Mouse (Mus musculus) hindbrain, postnatal 0 days (tissue): ENCODE data around the gene Arv1. TPM values are rescaled to one million over a fixed set of nuclear protein-coding genes. Genes with fewer than 3 reads are reported as not detected.

ENCODE experiments used
- ATAC-seq: fragments of 200-750 bp; cut with Nextera tagmentation; 2 replicates; pipeline ENCODE4 v1.8.0; 2017; ENCODE audit warnings: mild to moderate bottlenecking, moderate TSS enrichment, moderate library complexity
- DNase-seq: peaks from one replicate; pipeline ENCODE4 v3.0.0-alpha.2; 2015; ENCODE audit warnings: low spot score
- H3K27ac ChIP-seq: fragments of 300-500 bp; sonication (generic); 2 replicates; pipeline ENCODE4 v1.5.1; 2014; ENCODE audit warnings: mild to moderate bottlenecking
- H3K27me3 ChIP-seq: fragments of 300-500 bp; sonication (generic); 2 replicates; pipeline ENCODE4 v1.6.1; 2014; ENCODE audit warnings: low read length, mixed read lengths; ENCODE audit not compliant: insufficient read depth
- H3K36me3 ChIP-seq: fragments of 300-500 bp; sonication (generic); 2 replicates; pipeline ENCODE4 v1.6.1; 2014; ENCODE audit warnings: low read length, mixed read lengths; ENCODE audit not compliant: insufficient read depth
- H3K4me1 ChIP-seq: fragments of 300-500 bp; sonication (generic); 2 replicates; pipeline ENCODE4 v1.6.1; 2014; ENCODE audit warnings: antibody characterized with exemption, low read length, mixed read lengths; ENCODE audit not compliant: insufficient read depth
- H3K4me2 ChIP-seq: fragments of 300-500 bp; sonication (generic); 2 replicates; pipeline ENCODE4 v1.6.1; 2014; ENCODE audit warnings: low read depth, mild to moderate bottlenecking, low read length, moderate library complexity, mixed read lengths
- H3K4me3 ChIP-seq: fragments of 300-500 bp; sonication (generic); 2 replicates; pipeline ENCODE4 v1.5.1; 2014; ENCODE audit warnings: low read length
- H3K9ac ChIP-seq: fragments of 300-500 bp; sonication (generic); replicated peaks from 2 replicates; pipeline ENCODE4 v1.6.1; 2014; ENCODE audit warnings: mild to moderate bottlenecking, low read length, moderate library complexity, mixed read lengths
- H3K9me3 ChIP-seq: fragments of 300-500 bp; sonication (generic); 2 replicates; pipeline ENCODE4 v1.6.1; 2016; ENCODE audit warnings: low read length, mixed read lengths
- CTCF ChIP-seq: IDR thresholded peaks from 2 replicates; pipeline ENCODE4 v1.5.1; 2016; ENCODE audit warnings: antibody characterized with exemption, control low read depth, low read depth
- WGBS: fragments of 180-500 bp; shearing (Covaris S2); extraction: QIAGEN DNeasy Blood & Tissue Kit; methylation state at CpG from one replicate; pipeline ENCODE4 v1.1.7; 2014; 5-methylcytosine and 5-hydroxymethylcytosine counted together
- polyA plus RNA-seq: library from polyadenylated mRNA; unstranded; fragments of >200 nt; fragmentation: Nextera tagmentation; extraction: Ambion mirVana; gene quantifications from 2 replicates; pipeline ENCODE4 v1.2.1, GENCODE M21; 2015
- total RNA-seq: library from RNA; depleted of rRNA; stranded (reverse); fragments of >200 nt; gene quantifications from 2 replicates; pipeline ENCODE4 v1.2.3, GENCODE M21; 2014; rRNA removed

Arv1 gene
- total RNA-seq (11.1 and 17.5 TPM in 2 replicates), polyA plus RNA-seq (31.5 and 33.5 TPM in 2 replicates)

DNA sequence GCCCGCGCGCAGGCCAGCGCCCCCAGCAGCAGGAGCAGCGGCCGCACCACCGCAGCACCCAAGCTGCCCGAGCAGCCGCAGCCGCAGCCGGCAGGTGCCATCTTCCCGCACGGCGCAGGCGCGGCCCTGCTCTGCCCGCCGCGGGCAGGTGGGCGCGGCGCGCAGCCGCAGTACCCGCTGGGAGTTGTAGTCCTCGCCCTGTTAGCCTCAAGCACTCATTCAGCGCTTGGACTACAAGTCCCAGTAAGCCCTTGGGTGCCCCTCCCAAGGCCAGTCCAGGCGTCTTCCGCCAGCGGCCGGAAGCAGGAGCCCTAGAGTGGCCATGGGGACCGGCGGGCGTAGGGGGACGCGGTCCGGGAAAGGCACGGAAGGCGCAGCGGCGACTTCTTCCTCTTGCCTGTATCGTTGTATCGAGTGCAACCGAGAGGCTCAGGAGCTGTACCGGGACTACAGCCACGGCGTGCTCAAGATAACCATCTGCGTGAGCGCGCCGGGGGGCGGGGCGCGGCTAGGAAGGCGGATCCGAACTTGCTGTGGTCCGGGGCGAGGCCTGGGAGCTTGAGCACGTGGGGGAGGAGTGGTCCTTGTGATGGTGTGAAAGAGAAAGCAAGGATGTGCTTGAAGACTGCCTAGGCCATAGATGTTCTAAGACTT lies at the start of gene Arv1, which contains the start of gene Ttc13:
Gene Arv1 (plus strand): TSS at position 278 of the 654 bp plus-strand sequence.
Gene Ttc13 (minus strand): TSS at position 122 of the 654 bp plus-strand sequence.
- Histone ChIP-seq H3K4me2 (peak within 1 kb of the TSS; percentile 92), H3K9ac (peak within 1 kb of the TSS; percentile 86), H3K4me3 (peak within 1 kb of the TSS; percentile 82), H3K4me1 (peaks cover 16% of the 10 kb centered on the region), H3K36me3 (peaks cover 9% of the 10 kb centered on the region; the same call in 1 of the 2 replicates), H3K27me3 (no peaks in the 10 kb centered on the region), H3K9me3 (no peaks in the 10 kb centered on the region), H3K27ac (peak within 1 kb of the TSS; percentile 77)
- ATAC-seq (peak; percentile 99), DNase-seq (peak; percentile 99)
- TF ChIP-seq CTCF = peak; percentile 55
- under 1% methylated on average over 56 of the region's 59 CpGs for WGBS

DNA sequence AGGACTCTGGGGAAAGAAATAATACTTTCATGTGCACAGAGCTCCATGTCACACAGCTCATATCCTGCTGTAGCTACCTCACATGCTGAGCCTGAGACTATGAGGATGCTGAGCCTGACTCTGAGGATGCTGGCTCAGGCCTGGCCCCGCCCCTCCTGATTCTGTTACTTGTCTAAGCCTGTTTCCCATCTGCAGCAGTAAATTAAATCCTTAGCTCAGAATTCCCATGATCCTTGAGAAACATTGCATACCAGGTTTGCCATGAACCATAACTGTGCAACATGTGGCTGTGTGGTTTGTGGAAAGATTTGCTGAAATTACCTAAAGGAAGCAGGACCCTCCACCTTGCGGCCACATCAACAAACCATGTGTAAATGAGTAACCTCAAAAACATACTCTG lies 49.6 kb upstream of the Arv1 start:
- Histone ChIP-seq H3K27ac (no peak overlapping the region), H3K4me2 (no peak overlapping the region), H3K4me3 (no peak overlapping the region), H3K9me3 (no peaks in the 10 kb centered on the region), H3K4me1 (0 out of 2 replicates have a peak, but pooled peaks cover 7% of the 10 kb centered on the region), H3K36me3 (peaks cover 32% of the 10 kb centered on the region; the same call in 1 of the 2 replicates), H3K9ac (no peak overlapping the region), H3K27me3 (no peaks in the 10 kb centered on the region)
- ATAC-seq (no peak), DNase-seq (no peak)
- WGBS = 99% methylated on average over 2 of the region's 2 CpGs
- TF ChIP-seq CTCF = no peak

DNA sequence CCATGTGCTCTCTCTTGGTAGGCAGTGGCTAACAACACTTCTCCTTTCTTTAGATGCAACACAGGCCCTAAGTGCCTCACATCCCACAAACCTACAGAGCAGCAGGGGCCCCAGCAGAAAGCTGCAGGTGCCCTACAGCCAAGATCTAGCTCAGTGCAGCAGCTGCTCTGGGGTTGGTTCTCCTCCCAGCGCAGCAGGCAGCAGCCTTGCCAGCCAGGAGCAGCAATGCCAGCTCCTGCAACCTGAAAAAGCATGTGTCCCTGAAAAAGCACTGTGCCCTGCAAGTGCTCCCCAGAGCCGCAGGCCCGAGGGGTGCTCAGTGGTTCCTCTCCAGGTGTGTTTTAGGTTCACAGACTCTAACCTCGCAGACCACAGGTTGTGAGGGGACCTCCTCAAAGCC lies 45.3 kb upstream of the Arv1 start:
- Histone ChIP-seq H3K36me3 (peaks cover 41% of the 10 kb centered on the region; the same call in 1 of the 2 replicates), H3K9me3 (no peaks in the 10 kb centered on the region), H3K4me1 (0 out of 2 replicates have a peak, but pooled peaks cover 8% of the 10 kb centered on the region), H3K4me2 (no peak overlapping the region), H3K4me3 (no peak overlapping the region), H3K9ac (peak overlapping the region; percentile 56; the same call in 1 of the 2 replicates), H3K27ac (peak overlapping the region; percentile 95), H3K27me3 (no peaks in the 10 kb centered on the region)
- DNase-seq (peak; percentile 28), ATAC-seq (no peak; the same call in 1 of the 2 replicates)
- WGBS = 68% methylated on average over 4 of the region's 4 CpGs
- TF ChIP-seq CTCF = no peak

DNA sequence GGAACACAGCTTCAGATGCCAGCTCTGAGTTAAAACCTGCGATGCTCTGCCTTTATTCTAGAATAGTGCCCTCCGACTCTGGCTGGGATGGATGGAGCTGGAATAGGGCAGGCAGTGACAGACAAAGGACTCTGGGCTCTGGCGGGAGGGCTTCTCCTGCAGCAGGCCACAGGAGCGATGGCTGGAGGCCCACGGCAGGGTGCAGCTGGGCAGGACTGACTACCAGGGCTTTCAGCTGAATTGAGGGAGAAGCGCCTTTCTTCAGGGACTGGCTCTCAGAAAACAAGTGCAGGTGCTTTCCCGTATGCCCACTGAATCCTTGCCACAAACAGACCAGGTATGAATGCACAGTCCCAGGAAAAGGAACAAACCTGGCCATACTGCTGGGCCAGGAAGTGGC lies 44.9 kb upstream of the Arv1 start:
- Histone ChIP-seq H3K9ac (peak overlapping the region; percentile 56), H3K27me3 (no peaks in the 10 kb centered on the region), H3K4me1 (0 out of 2 replicates have a peak, but pooled peaks cover 8% of the 10 kb centered on the region), H3K9me3 (no peaks in the 10 kb centered on the region), H3K4me2 (no peak overlapping the region), H3K27ac (peak overlapping the region; percentile 95), H3K4me3 (no peak overlapping the region), H3K36me3 (peaks cover 41% of the 10 kb centered on the region; the same call in 1 of the 2 replicates)
- no peak for TF ChIP-seq CTCF
- DNase-seq (peak; percentile 19), ATAC-seq (peak; percentile 71)
- WGBS = 70% methylated on average over 7 of the region's 7 CpGs

DNA sequence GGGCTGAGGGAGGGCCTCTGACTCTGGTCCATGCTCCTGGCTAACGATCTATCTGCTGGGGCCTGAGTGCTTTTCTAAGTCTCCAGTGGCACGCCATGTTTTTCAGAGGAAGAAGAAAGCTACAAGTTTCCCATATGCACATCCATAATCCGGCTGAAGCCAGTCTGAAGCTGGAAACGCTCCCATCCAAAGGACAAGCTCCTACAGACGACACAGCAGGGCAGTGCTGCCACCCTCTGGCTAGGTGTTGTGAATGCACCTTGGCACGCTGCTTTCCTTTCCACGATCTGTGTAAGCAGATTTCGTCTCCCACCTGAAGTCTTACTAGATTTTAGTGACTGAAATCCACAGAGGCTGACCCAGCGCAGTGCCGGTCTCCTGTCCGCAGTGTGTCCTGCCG lies 44.5 kb upstream of the Arv1 start:
- DNase-seq = peak; percentile 97
- TF ChIP-seq CTCF = peak; percentile 99
- no peaks in the 10 kb centered on the region for H3K9me3 ChIP-seq
- H3K4me3 ChIP-seq = no peak overlapping the region
- WGBS = 38% methylated on average over 12 of the region's 12 CpGs
- 0 out of 2 replicates have a peak, but pooled peaks cover 8% of the 10 kb centered on the region for H3K4me1 ChIP-seq
- peak overlapping the region; percentile 56 for H3K9ac ChIP-seq
- peaks cover 39% of the 10 kb centered on the region; the same call in 1 of the 2 replicates for H3K36me3 ChIP-seq
- H3K27me3 ChIP-seq = no peaks in the 10 kb centered on the region
- no peak overlapping the region for H3K4me2 ChIP-seq
- H3K27ac ChIP-seq = peak overlapping the region; percentile 95
- peak; percentile 92 for ATAC-seq

DNA sequence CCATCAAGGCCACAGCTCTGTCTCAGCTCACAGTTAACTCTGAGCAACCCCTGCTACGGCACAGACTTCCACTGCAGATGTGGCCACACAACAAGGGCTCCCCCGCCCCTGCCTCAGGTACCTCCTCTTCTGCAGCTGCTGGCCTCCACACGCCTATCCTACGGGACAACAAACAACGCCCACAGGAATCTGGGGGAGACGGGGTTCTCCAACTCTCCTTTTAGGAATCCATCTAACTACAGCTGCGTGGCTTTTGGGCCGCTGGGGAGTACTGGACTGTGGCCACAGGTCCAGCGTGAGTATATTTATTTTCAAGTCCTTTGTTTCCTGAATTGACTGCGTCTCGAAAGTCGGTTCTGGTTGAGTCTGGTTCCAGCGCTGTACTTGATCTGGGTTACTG lies 43.7 kb upstream of the Arv1 start:
- no peak for DNase-seq
- no peak for ATAC-seq
- TF ChIP-seq CTCF = no peak
- peaks cover 40% of the 10 kb centered on the region; the same call in 1 of the 2 replicates for H3K36me3 ChIP-seq
- WGBS = 93% methylated on average over 13 of the region's 13 CpGs
- 0 out of 2 replicates have a peak, but pooled peaks cover 8% of the 10 kb centered on the region for H3K4me1 ChIP-seq
- no peak overlapping the region for H3K27ac ChIP-seq
- no peak overlapping the region for H3K9ac ChIP-seq
- no peaks in the 10 kb centered on the region for H3K27me3 ChIP-seq
- no peak overlapping the region for H3K4me3 ChIP-seq
- H3K4me2 ChIP-seq = no peak overlapping the region
- H3K9me3 ChIP-seq = no peaks in the 10 kb centered on the region
